Mouse (Mus musculus) embryonic facial prominence, embryonic 12.5 days (tissue): Measurements from ENCODE around the gene Ska2. TPM values are rescaled to one million over a fixed set of nuclear protein-coding genes. Genes with fewer than 3 reads are reported as not detected.

Experiments
- microRNA counts: library from miRNA; unstranded; fragments of <30 nt; microRNA quantifications from one replicate; lab custom pipeline; 2017
- microRNA-seq: library from miRNA; unstranded; fragments of <30 nt; microRNA quantifications from one replicate; pipeline ENCODE4, GENCODE M21; 2017
- polyA plus RNA-seq: library from polyadenylated mRNA; unstranded; fragments of >200 nt; fragmentation: Nextera tagmentation; extraction: Ambion mirVana; gene quantifications from 2 replicates; pipeline ENCODE4 v1.2.1, GENCODE M21; 2016

Ska2 gene
- polyA plus RNA-seq, 1 experiment from 2014 or later, result 105 TPM

MicroRNAs within 50 kb of the gene (microRNA counts, 519-probe panel; counts per million panel counts)
- 6,871 counts per million, percentile 97 among the panel's probes with 10 or more counts for microRNA mmu-miR-301a (lab: Ali Mortazavi, UCI)

Small RNA genes lying within 50 kb of the gene (microRNA-seq; reads per million reads assigned to microRNA genes)
- gene Mir301, result 2,346 reads per million, percentile 84 among the genes with 10 or more reads in this experiment

Other genes with a start within 250 kb of the Ska2 start
- gene Ypel2, start 115.5 kb upstream of the Ska2 start, polyA plus RNA-seq, result 10.7 and 11.6 TPM in 2 replicates
- 34.8 and 37.6 TPM in 2 replicates for gene Gdpd1, start 35.2 kb upstream of the Ska2 start, polyA plus RNA-seq
- gene Smg8, start 22.5 kb upstream of the Ska2 start, polyA plus RNA-seq, result 25.7 and 26.1 TPM in 2 replicates
- gene Prr11, start 526 bp upstream of the Ska2 start, polyA plus RNA-seq, result 7.8 and 8.9 TPM in 2 replicates
- gene Trim37, start 17.8 kb downstream of the Ska2 start, polyA plus RNA-seq, result 37.0 and 41.2 TPM in 2 replicates
- gene Ppm1e, start 249.8 kb downstream of the Ska2 start, polyA plus RNA-seq, result 4.1 and 4.3 TPM in 2 replicates